Mouse (Mus musculus) ES-E14 (cell line): ENCODE data around the gene Fbxo39. TPM values are rescaled to one million over a fixed set of nuclear protein-coding genes. Genes with fewer than 3 reads are reported as not detected.

Experiments
- DNase-seq: peaks from one replicate; pipeline ENCODE4 v3.0.0-alpha.2; 2013; ENCODE audit warnings: low read depth, low spot score
- H3K27ac ChIP-seq: 2 replicates; pipeline ENCODE4 v1.5.1; 2012; ENCODE audit warnings: low read depth, mild to moderate bottlenecking, low read length, moderate library complexity, mixed read lengths; ENCODE audit not compliant: poor library complexity, insufficient read depth, severe bottlenecking
- H3K36me3 ChIP-seq: 2 replicates; pipeline ENCODE4 v1.6.1; 2012; ENCODE audit warnings: mild to moderate bottlenecking, low read length, moderate library complexity, mixed read lengths; ENCODE audit not compliant: control insufficient read depth, poor library complexity, insufficient read depth, severe bottlenecking
- H3K4me1 ChIP-seq, 2 experiments: fragments of 150-350 bp in 1 of 2; sonication (generic) in 1 of 2; 2 replicates each; pipeline ENCODE4 v1.6.1; 2012; ENCODE audit warnings: low read length in 2 of 2, mild to moderate bottlenecking in 1 of 2, mixed read lengths in 1 of 2; ENCODE audit not compliant: control insufficient read depth in 2 of 2, insufficient read depth in 2 of 2, poor library complexity in 1 of 2
- H3K4me3 ChIP-seq, 2 experiments: fragments of 150-350 bp in 1 of 2; sonication (generic) in 1 of 2; 2 replicates each; pipeline ENCODE4 v1.5.1; 2012; ENCODE audit warnings: low read length in 2 of 2, low read depth in 1 of 2, mild to moderate bottlenecking in 1 of 2, mixed read lengths in 1 of 2; ENCODE audit not compliant: insufficient read depth in 1 of 2, poor library complexity in 1 of 2, severe bottlenecking in 1 of 2
- H3K9ac ChIP-seq: 2 replicates; pipeline ENCODE4 v1.6.1; 2012; ENCODE audit warnings: low read depth, mild to moderate bottlenecking, low read length, mixed read lengths; ENCODE audit not compliant: poor library complexity, insufficient read depth, severe bottlenecking
- H3K9me3 ChIP-seq: fragments of 150-350 bp; sonication (generic); 2 replicates; pipeline ENCODE4 v1.6.1; 2012; ENCODE audit warnings: low read depth, mild to moderate bottlenecking, low read length; ENCODE audit not compliant: control insufficient read depth, insufficient read depth
- CHD2 ChIP-seq: IDR thresholded peaks from 2 replicates; pipeline ENCODE4 v1.6.1; 2014; ENCODE audit warnings: mild to moderate bottlenecking, low read depth, low read length, inconsistent platforms
- HCFC1 ChIP-seq: IDR thresholded peaks from 2 replicates; pipeline ENCODE4 v1.6.1; 2012; ENCODE audit warnings: low read length, inconsistent platforms, borderline replicate concordance; ENCODE audit not compliant: insufficient read depth
- MAFK ChIP-seq: IDR thresholded peaks from 2 replicates; pipeline ENCODE4 v1.6.1; 2014; ENCODE audit warnings: mild to moderate bottlenecking, low read depth, low read length, inconsistent platforms; ENCODE audit not compliant: insufficient read depth
- ZC3H11A ChIP-seq: IDR thresholded peaks from 2 replicates; pipeline ENCODE4 v1.6.1; 2012; ENCODE audit warnings: low read depth, mild to moderate bottlenecking, inconsistent platforms, low read length, borderline replicate concordance
- ZNF384 ChIP-seq: IDR thresholded peaks from 2 replicates; pipeline ENCODE4 v1.6.1; 2012; ENCODE audit warnings: low read depth, low read length, inconsistent platforms
- in situ Hi-C, 2 experiments: fragments of 600-800 bp; cut with MboI; formaldehyde crosslinking; loops; one replicate each; pipeline ENCODE4 v1.15.1; 2025; ENCODE audit warnings: low sequenced_read_pairs in 2 of 2, inconsistent platforms in 1 of 2; ENCODE audit not compliant: unreplicated experiment in 2 of 2
- total RNA-seq: library from RNA; depleted of rRNA; stranded (reverse); fragments of 300-350 nt; gene quantifications from 2 replicates; pipeline ENCODE4 v1.2.3, GENCODE M21; 2012

Gene Fbxo39
- total RNA-seq, 1 experiment = 0.13 TPM

DNA sequence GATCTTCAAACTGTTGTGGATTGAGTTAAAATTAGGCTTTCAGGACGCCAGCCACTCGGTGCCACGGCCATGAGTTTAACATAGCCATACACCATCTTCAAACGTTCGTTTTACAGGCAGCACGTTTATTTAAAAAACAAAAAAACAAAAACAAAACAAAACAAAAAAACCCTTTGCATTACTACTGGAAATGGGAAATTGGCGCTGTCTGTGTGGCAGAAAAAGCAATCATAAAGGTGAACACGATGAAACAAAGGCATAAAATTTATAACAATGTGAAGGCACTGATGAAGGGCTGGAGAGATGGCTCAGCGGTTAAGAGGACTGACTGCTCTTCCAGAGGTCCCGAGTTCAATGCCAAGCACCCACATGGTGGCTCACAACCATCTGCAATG lies 48.1 kb downstream of the Fbxo39 start, which contains the start of gene Tekt1:
Gene Tekt1, minus strand, starts transcription at position 96 of the 395 bp plus-strand sequence.
- Histone ChIP-seq H3K36me3 (no peaks in the 10 kb centered on the region), H3K9me3 (no peaks in the 10 kb centered on the region), H3K9ac (peak within 1 kb of the TSS; percentile 29; the same call in 1 of the 2 replicates), H3K4me3 (peak within 1 kb of the TSS; percentile 39 to 49), H3K4me1 (peaks cover 0 to 5% of the 10 kb centered on the region in 2 experiments; a peak in 1 of 4 replicates), H3K27ac (no peak within 1 kb of the TSS)
- in situ Hi-C loops = no loop called here
- no peak for DNase-seq
- TF ChIP-seq MAFK (no peak), CHD2 (no peak), HCFC1 (no peak), ZC3H11A (no peak), ZNF384 (no peak)

DNA sequence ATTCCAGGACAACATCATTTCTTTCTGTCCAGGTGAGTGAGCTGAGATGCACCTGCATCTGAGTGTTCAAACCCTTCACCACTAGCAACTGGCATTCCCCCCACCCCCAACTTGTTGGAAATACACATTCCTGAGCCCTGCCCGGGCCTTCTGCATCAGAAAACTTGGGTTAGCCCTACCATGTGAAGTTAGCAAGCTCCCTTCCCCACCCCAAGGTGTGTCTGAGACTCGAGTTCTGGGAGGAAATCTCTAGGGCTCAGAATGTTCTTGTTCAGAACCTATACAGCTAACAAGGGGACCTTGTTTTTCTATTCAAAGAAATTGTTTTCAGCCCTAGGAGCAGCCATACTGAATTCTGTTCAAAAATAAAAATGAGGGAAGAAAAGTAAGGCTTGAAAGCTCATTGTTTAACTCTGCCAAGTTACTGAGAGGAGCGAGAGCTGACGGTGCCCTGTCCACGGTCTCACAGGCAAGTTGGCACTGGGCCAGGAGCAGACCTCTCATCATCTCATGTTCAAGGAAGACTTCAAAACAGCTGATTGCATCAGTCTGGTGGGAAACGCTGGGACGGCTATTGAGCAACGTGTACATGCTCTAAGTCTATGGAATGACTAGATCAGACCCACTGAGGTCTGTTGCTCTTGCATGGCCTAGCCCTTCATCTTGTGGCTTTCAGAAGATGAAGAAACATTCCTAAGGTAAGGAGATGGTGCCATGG lies 49.4 kb downstream of the Fbxo39 start:
- no peak overlapping the region for H3K4me3 ChIP-seq
- in situ Hi-C loops = no loop called here
- TF ChIP-seq CHD2 (no peak), MAFK (no peak), ZNF384 (no peak), HCFC1 (no peak), ZC3H11A (no peak)
- H3K27ac ChIP-seq = no peak overlapping the region
- no peaks in the 10 kb centered on the region for H3K9me3 ChIP-seq
- peaks cover 0 to 4% of the 10 kb centered on the region in 2 experiments; a peak in 1 of 4 replicates for H3K4me1 ChIP-seq
- no peak overlapping the region for H3K9ac ChIP-seq
- H3K36me3 ChIP-seq = no peaks in the 10 kb centered on the region
- no peak for DNase-seq

- H3K27ac ChIP-seq = no peak overlapping the region
- in situ Hi-C loops = no loop called here
- no peak for DNase-seq
- H3K4me1 ChIP-seq = peaks cover 0 to 4% of the 10 kb centered on the region in 2 experiments; a peak in 1 of 4 replicates
- H3K9me3 ChIP-seq = no peaks in the 10 kb centered on the region
- H3K9ac ChIP-seq = no peak overlapping the region
- TF ChIP-seq CHD2 (no peak), MAFK (no peak), ZC3H11A (no peak), HCFC1 (no peak), ZNF384 (no peak)
- H3K36me3 ChIP-seq = no peaks in the 10 kb centered on the region
- no peak overlapping the region for H3K4me3 ChIP-seq
Observed at GRCm38 (mm10) chr11:72364526-72364925, 50.3 kb downstream of the Fbxo39 start.

- TF ChIP-seq HCFC1 (no peak), ZNF384 (no peak), MAFK (no peak), ZC3H11A (no peak), CHD2 (no peak)
- no peak for DNase-seq
- Histone ChIP-seq H3K4me1 (peaks cover 0 to 10% of the 10 kb centered on the region in 2 experiments; a peak in 3 of 4 replicates), H3K27ac (no peak overlapping the region), H3K36me3 (no peaks in the 10 kb centered on the region), H3K9ac (no peak overlapping the region), H3K4me3 (no peak overlapping the region), H3K9me3 (no peaks in the 10 kb centered on the region)
- in situ Hi-C loops = no loop called here
Observed at GRCm38 (mm10) chr11:72366126-72366525, 51.9 kb downstream of the Fbxo39 start.
